Mouse (Mus musculus): ENCODE results near the gene Col4a2. TPM values are rescaled to one million over a fixed set of nuclear protein-coding genes. Genes with fewer than 3 reads are reported as not detected.

The Col4a2 gene
- polyA plus RNA-seq, 1 experiment from 2014 or later: 27.8 TPM

- no peak for DNase-seq (ENCODE audit: low spot score)
These were observed 99.0 kb downstream of the Col4a2 start for GRCm38 (mm10) chr8:11411504-11412124.

DNA sequence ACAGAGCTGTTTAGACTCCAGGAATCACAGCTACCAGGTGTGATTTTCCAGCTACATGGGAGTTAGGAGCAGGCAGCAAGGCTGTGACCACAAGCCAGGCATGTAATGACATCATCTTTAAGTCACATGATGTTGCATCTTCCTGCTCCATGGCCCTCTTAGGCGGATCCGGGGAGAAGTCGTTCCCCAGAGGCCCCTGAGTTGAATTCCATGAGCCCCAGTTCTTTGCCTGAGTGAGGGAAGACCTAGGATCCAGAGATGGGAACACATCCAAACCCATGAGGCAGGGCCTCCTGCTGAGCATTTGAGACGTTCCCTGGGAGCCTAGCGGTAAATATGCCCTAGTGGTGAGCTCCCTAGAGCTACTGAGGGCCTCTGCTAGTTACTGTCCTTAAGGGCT is 99.8 kb downstream of the Col4a2 start:
- DNase-seq (ENCODE audit: low spot score): no peak

- no peak for DNase-seq (ENCODE audit: low spot score)
These were observed 101.7 kb downstream of the Col4a2 start for GRCm38 (mm10) chr8:11414304-11414703.

- DNase-seq (ENCODE audit: low spot score): no peak
These were observed 102.5 kb downstream of the Col4a2 start for GRCm38 (mm10) chr8:11415089-11415488.

GRCm38 (mm10) chr8:11417762-11418161 is 105.2 kb downstream of the Col4a2 start:
- no peak for DNase-seq (ENCODE audit: low spot score)

- no peak for DNase-seq (ENCODE audit: low spot score)
These were observed 106.6 kb downstream of the Col4a2 start for GRCm38 (mm10) chr8:11419232-11419631.

DNA sequence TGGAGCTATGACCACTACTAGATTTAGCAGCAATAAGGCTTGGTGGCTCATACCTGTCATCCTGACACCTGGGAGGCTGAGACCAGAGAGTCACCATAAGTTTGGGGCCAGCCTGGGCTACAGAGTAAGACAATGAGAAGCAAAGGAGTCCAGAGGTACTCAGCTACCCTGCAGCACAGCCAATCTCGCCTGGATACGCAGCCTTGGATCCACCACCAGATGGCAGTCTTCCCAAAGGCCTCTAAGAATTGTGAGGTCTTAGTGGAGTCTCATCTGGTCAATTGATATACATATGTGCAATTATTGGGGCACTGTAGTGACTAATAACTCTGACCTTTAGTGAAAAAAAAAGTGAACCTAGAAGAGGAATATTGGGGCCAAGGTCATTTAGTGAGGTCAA is 107.0 kb downstream of the Col4a2 start:
- DNase-seq (ENCODE audit: low spot score): peak; percentile 64

- peak; percentile 51 for DNase-seq (ENCODE audit: low spot score)
These were observed 108.5 kb downstream of the Col4a2 start for GRCm38 (mm10) chr8:11421105-11421504.

- DNase-seq (ENCODE audit: low spot score): no peak
These were observed 109.4 kb downstream of the Col4a2 start for GRCm38 (mm10) chr8:11421968-11422367.

- no peak for DNase-seq (ENCODE audit: low spot score)
These were observed 110.5 kb downstream of the Col4a2 start for GRCm38 (mm10) chr8:11423091-11423490.

DNA sequence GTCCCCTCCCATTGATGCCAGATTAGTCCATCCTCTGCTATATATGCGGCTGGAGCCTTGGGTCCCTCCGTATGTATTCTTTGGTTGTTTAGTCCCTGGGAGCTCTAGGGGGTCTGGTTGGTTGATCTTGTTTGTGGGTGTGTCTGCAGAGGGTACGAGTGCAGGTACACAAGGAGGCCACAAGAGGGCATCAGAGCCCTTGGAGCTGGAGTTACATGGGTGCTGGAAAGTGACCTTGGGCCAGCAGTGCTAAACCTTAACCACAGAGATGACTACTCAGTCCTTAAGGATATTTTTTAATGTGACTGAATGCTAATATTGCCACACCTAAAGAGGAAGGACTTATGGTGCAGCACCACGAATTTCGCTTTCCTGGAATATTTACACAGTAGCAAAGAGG is 118.1 kb downstream of the Col4a2 start:
- peak; percentile 52 for DNase-seq (ENCODE audit: low spot score)

DNA sequence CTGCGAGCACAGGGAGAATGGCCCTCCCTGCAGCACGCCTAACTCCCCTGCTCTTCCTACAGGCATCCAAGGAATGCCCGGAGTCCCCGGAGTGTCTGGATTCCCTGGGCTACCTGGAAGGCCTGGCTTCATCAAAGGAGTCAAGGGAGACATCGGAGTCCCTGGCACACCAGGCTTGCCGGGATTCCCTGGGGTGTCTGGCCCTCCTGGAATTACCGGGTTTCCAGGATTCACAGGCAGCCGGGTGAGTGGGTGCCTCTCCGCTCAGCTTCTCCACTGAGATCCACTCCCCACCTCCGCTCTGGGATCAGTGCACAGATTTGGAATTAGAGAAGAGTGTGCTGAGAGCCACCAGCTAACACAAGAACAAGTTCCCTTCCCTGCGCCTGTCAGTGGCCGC is 125.3 kb downstream of the Col4a2 start:
- DNase-seq (ENCODE audit: low spot score): no peak

GRCm38 (mm10) chr8:11441291-11441690 is 128.7 kb downstream of the Col4a2 start:
- no peak for DNase-seq (ENCODE audit: low spot score)

DNA sequence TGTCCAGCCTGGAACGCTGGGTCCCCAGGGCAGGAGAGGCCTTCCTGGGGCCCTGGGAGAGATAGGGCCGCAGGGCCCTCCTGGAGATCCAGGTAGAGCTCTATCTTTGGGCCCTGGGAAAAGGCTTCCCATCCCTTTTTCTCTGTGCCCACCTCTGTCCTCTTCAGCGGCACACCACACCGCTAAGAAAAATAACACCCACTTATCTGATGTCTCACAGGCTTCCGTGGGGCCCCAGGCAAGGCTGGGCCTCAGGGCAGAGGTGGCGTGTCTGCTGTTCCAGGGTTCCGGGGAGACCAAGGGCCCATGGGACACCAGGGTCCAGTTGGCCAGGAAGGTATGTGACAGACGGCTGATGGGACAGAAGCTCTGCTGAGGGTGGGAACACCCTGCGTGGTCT is 131.0 kb downstream of the Col4a2 start:
- no peak for DNase-seq (ENCODE audit: low spot score)

DNA sequence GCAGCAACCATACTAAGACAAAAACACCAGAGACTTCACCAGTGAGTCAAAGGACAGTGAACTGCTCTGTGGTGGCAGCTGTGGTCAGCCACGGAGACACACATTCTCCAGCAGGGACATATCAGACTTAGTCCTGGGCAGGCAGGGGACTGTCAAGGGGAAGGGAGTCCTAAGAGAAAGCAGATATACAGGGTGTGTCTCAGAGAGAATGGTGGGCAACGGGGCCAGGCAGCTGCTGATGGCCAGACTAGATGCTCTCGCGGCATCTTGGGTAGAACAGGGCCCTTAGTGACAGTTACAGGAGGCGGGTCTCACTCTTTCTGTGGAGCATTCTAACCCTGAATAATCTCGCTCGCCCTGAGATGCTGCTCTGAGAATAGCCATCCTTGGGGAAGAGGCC is 131.6 kb downstream of the Col4a2 start:
- DNase-seq (ENCODE audit: low spot score): no peak

- no peak for DNase-seq (ENCODE audit: low spot score)
These were observed 133.2 kb downstream of the Col4a2 start for GRCm38 (mm10) chr8:11445790-11446189.

DNA sequence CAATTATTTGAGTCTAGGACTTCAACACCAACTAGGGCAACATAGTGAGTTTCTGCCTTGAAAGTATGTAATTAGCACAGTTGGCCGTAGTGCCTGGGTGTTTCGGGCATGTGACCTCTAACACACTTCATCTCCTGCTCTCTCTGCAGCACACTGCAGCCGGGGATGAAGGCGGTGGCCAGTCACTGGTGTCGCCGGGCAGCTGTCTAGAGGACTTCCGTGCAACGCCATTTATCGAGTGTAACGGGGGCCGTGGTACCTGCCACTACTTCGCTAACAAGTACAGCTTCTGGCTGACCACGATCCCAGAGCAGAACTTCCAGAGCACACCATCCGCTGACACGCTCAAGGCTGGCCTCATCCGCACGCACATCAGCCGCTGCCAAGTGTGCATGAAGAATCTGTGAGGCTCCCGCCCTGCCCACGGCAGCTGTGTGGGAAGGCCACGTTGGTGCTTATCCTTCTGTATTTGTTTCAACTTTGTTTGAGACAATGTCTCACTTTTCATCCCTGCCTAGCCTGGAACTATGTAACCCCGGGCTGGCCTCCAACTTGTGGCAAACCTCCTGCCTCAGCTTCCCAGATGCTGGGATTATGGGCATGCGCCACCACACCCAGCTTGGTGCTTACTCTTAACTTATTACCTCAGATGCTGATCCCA is 135.4 kb downstream of the Col4a2 start:
- DNase-seq (ENCODE audit: low spot score): no peak

GRCm38 (mm10) chr8:11450184-11451113 is 137.8 kb downstream of the Col4a2 start:
- peak; percentile 48 for DNase-seq (ENCODE audit: low spot score)

DNA sequence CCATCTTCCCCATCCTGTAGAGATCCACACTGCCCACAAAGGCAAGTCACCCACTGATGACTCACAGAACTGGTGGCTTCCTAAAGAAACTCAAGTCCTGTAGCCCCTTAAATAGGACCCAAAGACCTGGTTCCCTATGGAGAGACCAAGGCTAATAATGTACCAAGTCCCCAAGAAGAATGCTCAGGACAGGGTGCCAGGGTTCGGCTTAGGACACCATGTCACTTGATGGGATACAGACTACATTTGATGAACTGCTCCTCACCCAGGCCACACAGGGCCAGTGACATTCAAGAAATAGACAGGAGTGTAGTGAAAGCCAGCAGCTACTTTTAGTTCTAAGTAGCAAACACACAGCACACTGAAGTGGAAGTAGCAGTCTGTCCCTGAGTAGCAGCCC is 139.5 kb downstream of the Col4a2 start:
- no peak for DNase-seq (ENCODE audit: low spot score)

- DNase-seq (ENCODE audit: low spot score): peak; percentile 47
These were observed 140.0 kb downstream of the Col4a2 start for GRCm38 (mm10) chr8:11452559-11452958.

DNA sequence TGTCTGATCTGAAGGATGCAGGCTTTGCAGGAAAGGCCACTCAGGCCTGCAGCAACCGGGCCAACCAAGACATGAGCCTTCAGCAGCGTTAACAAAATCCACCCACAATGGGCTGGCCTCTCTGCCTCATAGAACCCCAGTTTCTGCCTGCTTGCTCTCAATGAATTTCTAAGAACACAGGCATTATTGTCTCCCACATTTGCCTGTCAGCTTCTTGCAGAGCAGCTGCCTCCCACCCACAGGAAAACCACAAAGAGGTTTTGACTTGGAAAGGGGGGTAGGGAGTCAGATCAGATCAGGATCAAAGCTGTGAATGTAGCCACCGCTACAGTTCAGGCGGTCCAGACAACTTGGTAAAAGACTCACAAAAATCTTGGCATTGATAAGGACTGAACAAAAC is 140.4 kb downstream of the Col4a2 start:
- peak; percentile 31 for DNase-seq (ENCODE audit: low spot score)

GRCm38 (mm10) chr8:11454228-11454627 is 141.6 kb downstream of the Col4a2 start:
- no peak for DNase-seq (ENCODE audit: low spot score)
